Mouse (Mus musculus) C2C12 (cell line): Measurements from ENCODE around the gene Wdr63.

ENCODE experiments used
- CEBPB ChIP-seq: IDR thresholded peaks from one replicate; pipeline ENCODE4 v1.6.1; 2011; ENCODE audit warnings: low read depth, mild to moderate bottlenecking, control low read depth, moderate library complexity
- CTCF ChIP-seq: IDR thresholded peaks from one replicate; pipeline ENCODE4 v1.5.1; 2011; ENCODE audit not compliant: control insufficient read depth, insufficient read depth, insufficient read length
- MAX ChIP-seq: IDR thresholded peaks from one replicate; pipeline ENCODE4 v1.6.1; 2011; ENCODE audit warnings: mild to moderate bottlenecking, control low read depth
- MYOD1 ChIP-seq: IDR thresholded peaks from one replicate; pipeline ENCODE4 v1.6.1; 2011; ENCODE audit warnings: low read depth; ENCODE audit not compliant: control insufficient read depth, insufficient read length
- MYOG ChIP-seq: IDR thresholded peaks from one replicate; pipeline ENCODE4 v1.6.1; 2011; ENCODE audit not compliant: control insufficient read depth, insufficient read length; ENCODE audit errors: extremely low read depth

GRCm38 (mm10) chr3:146013490-146013889, 94.4 kb downstream of the Wdr63 start:
- no peak for TF ChIP-seq CTCF
- no peak for TF ChIP-seq MYOD1
- TF ChIP-seq MYOG, result no peak
- TF ChIP-seq CEBPB, result no peak
- no peak for TF ChIP-seq MAX
